Mouse (Mus musculus) kidney, postnatal 0 days (tissue): ENCODE results near the gene Abcb7. TPM values are rescaled to one million over a fixed set of nuclear protein-coding genes. Genes with fewer than 3 reads are reported as not detected.
"Not testable (repeated sequence)": the region's sequence is repeated elsewhere in the genome, so short reads cannot be mapped to it uniquely, and the experiment has no call there.

Experiments
- ATAC-seq: fragments of 200-750 bp; cut with Nextera tagmentation; replicated peaks from 2 replicates; pipeline ENCODE4 v1.8.0; 2017; ENCODE audit warnings: low read depth, moderate number of reproducible peaks, moderate TSS enrichment, moderate library complexity; ENCODE audit not compliant: low FRiP score
- DNase-seq: peaks from one replicate; pipeline ENCODE4 v3.0.0-alpha.2; 2016; ENCODE audit warnings: low spot score
- H3K27ac ChIP-seq: fragments of 300-500 bp; sonication (generic); 2 replicates; pipeline ENCODE4 v1.5.1; 2014; ENCODE audit warnings: mild to moderate bottlenecking
- H3K27me3 ChIP-seq: fragments of 300-500 bp; sonication (generic); 2 replicates; pipeline ENCODE4 v1.6.1; 2014; ENCODE audit warnings: low read length, mixed read lengths; ENCODE audit not compliant: insufficient read depth
- H3K36me3 ChIP-seq: fragments of 300-500 bp; sonication (generic); 2 replicates; pipeline ENCODE4 v1.6.1; 2014; ENCODE audit warnings: low read length, mixed read lengths; ENCODE audit not compliant: insufficient read depth
- H3K4me1 ChIP-seq: fragments of 300-500 bp; sonication (generic); replicated peaks from 2 replicates; pipeline ENCODE4 v1.6.1; 2014; ENCODE audit warnings: antibody characterized with exemption, low read length, mixed read lengths; ENCODE audit not compliant: insufficient read depth
- H3K4me2 ChIP-seq: fragments of 300-500 bp; sonication (generic); 2 replicates; pipeline ENCODE4 v1.6.1; 2014; ENCODE audit warnings: mild to moderate bottlenecking, low read length, moderate library complexity, mixed read lengths
- H3K4me3 ChIP-seq: fragments of 300-500 bp; sonication (generic); replicated peaks from 2 replicates; pipeline ENCODE4 v1.5.1; 2014; ENCODE audit warnings: low read depth, low read length
- H3K9ac ChIP-seq: fragments of 300-500 bp; sonication (generic); 2 replicates; pipeline ENCODE4 v1.6.1; 2014; ENCODE audit warnings: low read depth, low read length
- H3K9me3 ChIP-seq: fragments of 300-500 bp; sonication (generic); replicated peaks from 2 replicates; pipeline ENCODE4 v1.6.1; 2016; ENCODE audit warnings: low read length, inconsistent platforms, mixed read lengths
- CTCF ChIP-seq: IDR thresholded peaks from 2 replicates; pipeline ENCODE4 v1.5.1; 2016; ENCODE audit warnings: antibody characterized with exemption, low read depth, mild to moderate bottlenecking, moderate library complexity
- WGBS: fragments of 180-500 bp; shearing (Covaris S2); extraction: QIAGEN DNeasy Blood & Tissue Kit; methylation state at CpG from one replicate; pipeline ENCODE4 v1.1.7; 2014; 5-methylcytosine and 5-hydroxymethylcytosine counted together
- polyA plus RNA-seq: library from polyadenylated mRNA; unstranded; fragments of >200 nt; fragmentation: Nextera tagmentation; extraction: Ambion mirVana; gene quantifications from 2 replicates; pipeline ENCODE4 v1.2.1, GENCODE M21; 2015

Abcb7 gene
- polyA plus RNA-seq, 1 experiment from 2014 or later: 6.7 TPM

GRCm38 (mm10) chrX:104408137-104408536 is 5.5 kb downstream of the Abcb7 start:
- no peak for ATAC-seq
- H3K27ac ChIP-seq: no peak overlapping the region
- no peak for TF ChIP-seq CTCF
- no peaks in the 10 kb centered on the region for H3K27me3 ChIP-seq
- H3K4me1 ChIP-seq: no peaks in the 10 kb centered on the region
- H3K4me2 ChIP-seq: no peak overlapping the region
- H3K9ac ChIP-seq: no peak overlapping the region
- H3K36me3 ChIP-seq: no peaks in the 10 kb centered on the region
- H3K4me3 ChIP-seq: no peak overlapping the region
- H3K9me3 ChIP-seq: no peaks in the 10 kb centered on the region
- no peak for DNase-seq

DNA sequence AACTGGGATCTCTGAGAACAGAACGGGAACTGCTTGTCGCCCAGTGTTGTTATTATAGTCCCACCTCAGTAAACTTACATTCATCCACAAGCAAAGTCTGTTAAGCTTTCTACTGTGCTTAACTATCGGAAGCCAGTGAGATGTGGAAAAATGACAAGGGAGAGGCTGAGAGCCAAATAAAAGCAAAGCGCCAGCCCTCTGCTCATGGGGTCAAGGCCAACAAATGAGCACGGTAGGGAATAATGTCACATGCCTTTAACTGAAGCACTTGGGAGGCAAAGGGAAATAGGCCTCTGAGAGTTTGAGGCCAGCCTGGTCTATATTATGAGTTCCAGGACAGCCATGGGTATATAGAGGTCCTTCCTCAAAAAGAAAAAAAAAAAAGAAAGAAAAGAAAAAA is 11.2 kb downstream of the Abcb7 start:
- TF ChIP-seq CTCF: no peak
- H3K27ac ChIP-seq: no peak overlapping the region
- no peak overlapping the region for H3K4me3 ChIP-seq
- H3K27me3 ChIP-seq: no peaks in the 10 kb centered on the region
- no peaks in the 10 kb centered on the region for H3K4me1 ChIP-seq
- 55% methylated on average over 5 of the region's 5 CpGs for WGBS
- no peak overlapping the region for H3K9ac ChIP-seq
- no peaks in the 10 kb centered on the region for H3K9me3 ChIP-seq
- no peak for ATAC-seq
- H3K36me3 ChIP-seq: no peaks in the 10 kb centered on the region
- no peak overlapping the region for H3K4me2 ChIP-seq
- DNase-seq: no peak

DNA sequence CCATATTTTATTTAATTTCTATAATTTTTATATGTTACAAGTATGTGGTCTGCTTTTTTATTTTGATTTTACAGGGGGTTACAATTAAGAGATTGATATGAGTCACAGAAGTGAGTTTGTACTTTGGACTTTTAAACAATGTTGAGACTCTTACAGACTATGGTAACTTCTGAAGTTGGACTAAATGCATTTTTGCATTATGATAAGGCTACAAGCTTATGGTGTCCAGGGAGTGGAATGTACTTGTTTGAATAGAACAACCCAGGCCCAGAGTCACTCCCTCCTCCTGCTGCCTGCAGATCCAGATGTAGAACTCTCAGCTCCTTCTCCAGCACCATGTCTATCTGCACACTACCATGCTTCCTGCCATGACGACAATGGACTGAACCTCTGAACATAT is 12.5 kb downstream of the Abcb7 start:
- Histone ChIP-seq H3K4me3 (no peak overlapping the region), H3K27me3 (no peaks in the 10 kb centered on the region), H3K9me3 (no peaks in the 10 kb centered on the region), H3K27ac (no peak overlapping the region), H3K4me2 (no peak overlapping the region), H3K4me1 (no peaks in the 10 kb centered on the region), H3K36me3 (no peaks in the 10 kb centered on the region), H3K9ac (no peak overlapping the region)
- DNase-seq (no peak), ATAC-seq (no peak)
- no peak for TF ChIP-seq CTCF
- WGBS: 86% methylated on average over 1 of the region's 1 CpGs

DNA sequence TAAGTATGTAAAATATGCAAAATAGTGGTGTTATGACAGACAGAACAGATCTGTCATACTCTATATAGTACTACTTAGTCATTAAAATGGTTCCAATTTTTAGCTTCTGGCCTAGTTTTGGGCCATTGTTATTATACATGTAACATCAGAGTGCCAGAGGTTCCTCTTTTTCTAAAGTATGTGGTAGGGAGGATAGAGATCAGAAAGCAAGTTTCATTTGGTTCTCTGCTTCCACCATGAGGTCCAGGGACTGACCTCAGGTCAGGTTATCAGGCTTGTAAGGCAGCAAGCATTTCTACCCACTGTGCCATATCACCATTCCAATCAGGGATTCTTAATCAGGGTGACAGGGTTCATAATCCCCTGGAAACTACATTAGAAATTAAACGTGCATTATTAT is 16.1 kb downstream of the Abcb7 start:
- Histone ChIP-seq H3K4me2 (no peak overlapping the region), H3K27me3 (no peaks in the 10 kb centered on the region), H3K27ac (no peak overlapping the region), H3K9me3 (no peaks in the 10 kb centered on the region), H3K9ac (no peak overlapping the region), H3K4me3 (no peak overlapping the region), H3K4me1 (no peaks in the 10 kb centered on the region), H3K36me3 (no peaks in the 10 kb centered on the region)
- no peak for TF ChIP-seq CTCF
- WGBS: 57% methylated on average over 1 of the region's 1 CpGs
- ATAC-seq (no peak), DNase-seq (no peak)

DNA sequence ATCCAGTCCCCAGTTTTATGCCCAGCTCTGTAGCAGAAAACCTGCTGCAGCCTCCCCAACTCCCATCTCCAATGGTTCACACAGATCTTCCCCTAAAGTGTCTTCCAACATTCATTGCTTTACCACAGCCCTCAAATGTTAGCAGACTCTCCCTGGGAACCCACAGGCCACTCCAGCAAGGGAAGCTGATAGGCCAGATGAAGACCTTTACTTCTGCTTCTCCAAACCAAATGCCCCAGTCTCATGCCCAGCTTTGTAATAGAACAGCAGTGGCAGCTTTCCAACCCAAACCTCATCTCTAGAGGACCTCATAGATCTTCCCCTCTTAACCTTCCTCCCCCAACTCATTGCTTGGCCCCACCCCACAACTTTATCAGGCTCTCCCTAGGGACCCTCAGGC is 54.0 kb downstream of the Abcb7 start:
- no peaks in the 10 kb centered on the region for H3K27me3 ChIP-seq
- ATAC-seq (no peak), DNase-seq (no peak)
- H3K4me2 ChIP-seq: no peak overlapping the region
- H3K36me3 ChIP-seq: no peaks in the 10 kb centered on the region
- no peak overlapping the region for H3K9ac ChIP-seq
- no peaks in the 10 kb centered on the region for H3K4me1 ChIP-seq
- no peak for TF ChIP-seq CTCF
- H3K27ac ChIP-seq: no peak overlapping the region
- H3K9me3 ChIP-seq: no peaks in the 10 kb centered on the region
- H3K4me3 ChIP-seq: no peak overlapping the region

- H3K36me3 ChIP-seq: no peaks in the 10 kb centered on the region
- H3K4me2 ChIP-seq: no peak overlapping the region
- WGBS: 82% methylated on average over 1 of the region's 1 CpGs
- no peak for TF ChIP-seq CTCF
- no peaks in the 10 kb centered on the region for H3K27me3 ChIP-seq
- ATAC-seq: no peak
- H3K4me3 ChIP-seq: no peak overlapping the region
- no peaks in the 10 kb centered on the region for H3K4me1 ChIP-seq
- no peaks in the 10 kb centered on the region for H3K9me3 ChIP-seq
- H3K27ac ChIP-seq: no peak overlapping the region
- DNase-seq: no peak
- H3K9ac ChIP-seq: no peak overlapping the region
These were observed 57.8 kb downstream of the Abcb7 start for GRCm38 (mm10) chrX:104355842-104356241.

- 91% methylated on average over 27 of the region's 31 CpGs for whole genome bisulfite sequencing
- not testable (repeated sequence) for DNase-seq, ATAC-seq
These were observed 65.5 kb downstream of the Abcb7 start for GRCm38 (mm10) chrX:104348146-104348545.

More at GRCm38 (mm10) chrX:104348146-104348545, 65.5 kb downstream of the Abcb7 start:
- not testable (repeated sequence) for H3K4me2 ChIP-seq, H3K9ac ChIP-seq, H3K27ac ChIP-seq, H3K27me3 ChIP-seq, H3K4me1 ChIP-seq, H3K9me3 ChIP-seq, H3K4me3 ChIP-seq, H3K36me3 ChIP-seq
